Mouse (Mus musculus) kidney, postnatal 36 days (tissue): ENCODE data around the gene Gm21731.
"Not testable (repeated sequence)": the region's sequence is repeated elsewhere in the genome, so short reads cannot be mapped to it uniquely, and the experiment has no call there.

Source experiments
- DNase-seq, 2 experiments: peaks; one replicate each; pipeline ENCODE4 v3.0.0; 2021 to 2022; ENCODE audit warnings: mixed read lengths in 2 of 2

Gm21731 gene

GRCm38 (mm10) chr13:120238811-120239210, at the start of gene Gm21731:
Gm21731 (plus strand) TSS chr13:120239111.
- not testable (repeated sequence) for DNase-seq

GRCm38 (mm10) chr13:120196189-120196821, 42.6 kb upstream of the Gm21731 start:
- DNase-seq: not testable (repeated sequence)

- not testable (repeated sequence) for DNase-seq
Measured at GRCm38 (mm10) chr13:120215847-120216246, 23.1 kb upstream of the Gm21731 start, which contains the start of gene Gm21762. Gm21762 (minus strand) TSS chr13:120215947.

GRCm38 (mm10) chr13:120220922-120221321, 18.0 kb upstream of the Gm21731 start:
- not testable (repeated sequence) for DNase-seq

- not testable (repeated sequence) for DNase-seq
Measured at GRCm38 (mm10) chr13:120223012-120223659, 15.8 kb upstream of the Gm21731 start.

GRCm38 (mm10) chr13:120231798-120232197, 7.1 kb upstream of the Gm21731 start:
- not testable (repeated sequence) for DNase-seq

- DNase-seq: not testable (repeated sequence)
Measured at GRCm38 (mm10) chr13:120232447-120233049, 6.4 kb upstream of the Gm21731 start.

GRCm38 (mm10) chr13:120251208-120251924, 12.5 kb downstream of the Gm21731 start:
- not testable (repeated sequence) for DNase-seq

- not testable (repeated sequence) for DNase-seq
Measured at GRCm38 (mm10) chr13:120258817-120259658, 20.1 kb downstream of the Gm21731 start.

GRCm38 (mm10) chr13:120259718-120260117, 20.8 kb downstream of the Gm21731 start:
- not testable (repeated sequence) for DNase-seq

GRCm38 (mm10) chr13:120262870-120263269, 24.0 kb downstream of the Gm21731 start, which contains the start of gene AF067061:
AF067061 (plus strand) TSS chr13:120263114.
- DNase-seq: not testable (repeated sequence)

- peak in 1 of 2 experiments; percentile 4 for DNase-seq
Measured at GRCm38 (mm10) chr13:120277837-120278236, 38.9 kb downstream of the Gm21731 start.

- DNase-seq: no peak
Measured at GRCm38 (mm10) chr13:120278784-120279183, 39.9 kb downstream of the Gm21731 start.
